Mouse (Mus musculus): ENCODE measurements around the gene Rab8a. TPM values are rescaled to one million over a fixed set of nuclear protein-coding genes. Genes with fewer than 3 reads are reported as not detected.

Gene Rab8a
- total RNA-seq, 2 experiments from 2014 or later = 35.4 to 36.1 TPM

DNA sequence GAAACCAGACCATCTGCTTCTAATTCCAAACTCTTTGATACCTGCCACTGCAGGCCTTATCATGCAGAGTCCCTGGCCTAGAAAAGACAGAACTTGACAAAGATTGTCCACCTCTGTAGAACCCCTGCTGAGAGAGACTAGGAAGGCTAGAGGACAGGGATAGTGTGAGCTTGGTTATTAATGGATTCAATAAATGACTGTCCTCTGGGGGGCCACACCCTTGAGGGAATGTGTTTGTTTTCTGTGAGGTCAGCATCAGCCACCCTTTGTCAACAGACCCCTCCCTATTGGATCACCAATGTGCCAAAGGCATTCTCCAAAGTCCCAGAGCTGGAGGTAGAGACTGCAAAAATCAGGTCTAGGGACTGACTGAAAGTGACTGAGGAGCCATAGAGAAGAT lies 31.1 kb downstream of the Rab8a start:
- Histone ChIP-seq H3K27ac (no peak overlapping the region), H3K4me3 (no peak overlapping the region)
- no peak for DNase-seq (ENCODE audit: low spot score in 2 of 2)
- no peak for TF ChIP-seq CTCF (conservative IDR thresholded peaks at IDR 0.05)

DNA sequence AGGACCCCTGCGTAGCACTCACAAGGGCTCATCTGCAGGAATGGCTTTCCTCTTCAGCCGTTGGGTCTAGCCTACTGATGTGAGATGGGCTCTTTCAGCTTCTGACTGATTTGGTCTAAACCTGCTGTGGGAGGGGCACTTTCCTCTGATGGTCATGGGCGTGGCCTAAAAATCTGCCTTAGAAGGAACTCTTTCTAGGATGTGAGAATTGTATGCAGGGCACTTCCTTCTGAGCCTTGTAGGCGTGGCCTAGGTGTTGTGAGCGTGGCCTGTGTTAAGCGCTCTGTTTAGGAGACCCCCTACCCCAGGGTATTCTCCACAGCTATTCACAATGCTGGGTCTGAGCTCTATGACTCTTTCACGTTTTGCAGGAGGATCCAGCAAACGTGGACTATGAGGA lies 37.0 kb downstream of the Rab8a start:
- DNase-seq (ENCODE audit: low spot score in 2 of 2) = no peak
- H3K27ac ChIP-seq = no peak overlapping the region
- no peak overlapping the region for H3K4me3 ChIP-seq
- no peak for TF ChIP-seq CTCF (conservative IDR thresholded peaks at IDR 0.05)

DNA sequence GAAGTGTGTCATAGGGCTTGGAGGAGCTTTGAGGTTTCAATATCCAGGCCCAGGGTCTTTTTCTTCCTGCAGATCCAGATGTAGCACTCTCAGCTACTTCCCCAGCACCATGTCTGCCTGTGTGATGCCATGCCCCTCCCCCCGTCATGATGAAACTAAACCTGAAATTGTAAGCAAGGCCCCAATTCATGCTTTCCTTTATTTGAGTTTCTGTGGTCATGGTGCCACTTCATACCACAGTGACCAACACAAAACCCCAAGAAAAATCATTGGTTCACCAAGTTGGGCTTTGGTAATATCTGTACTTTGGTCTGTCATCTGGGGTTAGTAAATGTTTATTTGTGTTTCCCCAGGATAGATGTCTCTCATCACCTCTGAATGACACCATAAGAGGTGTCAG lies 47.6 kb downstream of the Rab8a start:
- TF ChIP-seq CTCF (conservative IDR thresholded peaks at IDR 0.05) = no peak
- H3K27ac ChIP-seq = no peak overlapping the region
- DNase-seq (ENCODE audit: low spot score in 2 of 2) = no peak
- H3K4me3 ChIP-seq = no peak overlapping the region

DNA sequence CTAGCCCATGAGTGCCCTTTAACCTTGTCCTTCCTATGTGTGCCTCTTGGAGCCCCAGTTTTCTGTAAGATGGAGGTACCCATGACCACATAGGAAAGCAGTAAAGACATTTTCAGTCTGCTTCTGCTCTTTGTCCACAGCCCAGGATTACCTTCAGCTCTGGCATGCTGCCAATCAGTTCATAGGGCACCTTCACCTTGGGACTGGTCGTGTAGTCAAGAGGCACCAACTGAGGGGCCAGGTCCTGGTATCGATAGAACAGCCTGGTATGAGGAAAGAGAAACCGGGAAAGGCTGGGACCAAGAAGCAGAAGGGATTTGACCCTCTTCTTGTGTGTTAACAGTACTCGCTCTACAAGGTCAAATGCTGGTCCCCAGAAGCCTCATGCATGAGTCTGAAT lies 49.2 kb downstream of the Rab8a start:
- no peak overlapping the region for H3K27ac ChIP-seq
- H3K4me3 ChIP-seq = no peak overlapping the region
- TF ChIP-seq CTCF (conservative IDR thresholded peaks at IDR 0.05) = no peak
- no peak for DNase-seq (ENCODE audit: low spot score in 2 of 2)

DNA sequence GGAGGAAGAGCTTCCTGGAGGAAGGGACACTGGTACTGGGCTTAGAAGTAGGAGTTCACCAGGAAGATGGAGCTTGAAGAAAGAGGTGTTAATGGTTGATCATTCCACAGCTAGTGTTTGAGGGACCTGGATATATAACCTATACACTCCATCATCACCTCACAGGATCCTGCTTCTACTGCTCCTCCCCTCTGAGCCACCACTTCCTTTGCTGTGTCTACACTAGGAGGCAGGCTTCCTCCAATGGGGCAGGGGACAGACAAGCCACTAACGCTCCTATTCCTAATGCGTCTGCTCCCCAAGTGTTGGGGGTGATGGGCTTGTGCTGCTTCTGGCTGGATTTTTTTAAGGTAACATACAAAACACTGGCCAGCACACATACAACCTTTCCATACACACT lies 49.7 kb downstream of the Rab8a start:
- no peak overlapping the region for H3K27ac ChIP-seq
- TF ChIP-seq CTCF (conservative IDR thresholded peaks at IDR 0.05) = no peak
- no peak for DNase-seq (ENCODE audit: low spot score in 2 of 2)
- no peak overlapping the region for H3K4me3 ChIP-seq

DNA sequence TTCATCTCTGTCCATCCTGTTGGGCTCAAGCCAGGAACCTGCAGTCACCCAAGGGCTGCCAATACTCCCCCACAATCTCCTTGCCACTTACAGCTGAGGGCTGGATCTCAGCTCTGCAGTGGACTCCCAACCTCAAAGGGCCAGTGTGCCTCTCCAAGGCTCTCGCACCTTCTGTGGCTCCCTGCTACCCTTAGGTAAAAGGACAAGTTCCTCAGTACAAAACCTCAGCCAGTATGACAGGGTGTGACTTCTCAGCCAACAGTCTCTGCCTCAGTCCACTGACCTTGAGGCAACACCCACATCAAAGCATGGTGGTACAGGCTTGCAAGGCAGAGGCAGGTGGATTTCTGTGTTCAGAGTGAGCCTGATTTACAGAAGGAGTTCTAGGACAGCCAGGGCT lies 50.8 kb downstream of the Rab8a start:
- DNase-seq (ENCODE audit: low spot score in 2 of 2) = no peak
- no peak overlapping the region for H3K27ac ChIP-seq
- H3K4me3 ChIP-seq = no peak overlapping the region
- TF ChIP-seq CTCF (conservative IDR thresholded peaks at IDR 0.05) = no peak

DNA sequence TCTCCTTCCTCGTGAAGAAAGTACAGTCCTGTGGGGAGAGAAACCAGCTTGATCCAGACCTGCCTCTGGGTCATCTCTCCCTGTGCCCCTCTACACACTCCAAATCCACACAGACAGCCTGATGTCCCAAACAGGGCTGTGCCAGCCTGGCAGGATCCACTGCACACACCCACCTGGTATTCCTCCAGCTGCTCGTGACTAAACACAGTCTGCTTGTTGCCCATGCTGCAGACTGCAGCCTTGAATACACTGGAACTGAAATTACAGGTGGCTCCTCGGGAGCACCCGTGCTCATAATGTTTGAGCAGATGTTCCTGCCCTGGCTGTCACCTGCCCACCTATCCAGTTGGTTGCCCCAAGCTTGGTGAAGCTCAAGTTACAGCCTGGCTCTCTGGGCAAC lies 51.8 kb downstream of the Rab8a start, which contains the start of gene Cib3:
TSS of gene Cib3 (minus strand) at position 87 of the 400 bp plus-strand sequence.
- TF ChIP-seq CTCF (conservative IDR thresholded peaks at IDR 0.05) = no peak
- peak in 1 of 2 experiments; percentile 18 for DNase-seq (ENCODE audit: low spot score in 2 of 2)
- H3K4me3 ChIP-seq = no peak within 1 kb of the TSS
- no peak within 1 kb of the TSS for H3K27ac ChIP-seq

DNA sequence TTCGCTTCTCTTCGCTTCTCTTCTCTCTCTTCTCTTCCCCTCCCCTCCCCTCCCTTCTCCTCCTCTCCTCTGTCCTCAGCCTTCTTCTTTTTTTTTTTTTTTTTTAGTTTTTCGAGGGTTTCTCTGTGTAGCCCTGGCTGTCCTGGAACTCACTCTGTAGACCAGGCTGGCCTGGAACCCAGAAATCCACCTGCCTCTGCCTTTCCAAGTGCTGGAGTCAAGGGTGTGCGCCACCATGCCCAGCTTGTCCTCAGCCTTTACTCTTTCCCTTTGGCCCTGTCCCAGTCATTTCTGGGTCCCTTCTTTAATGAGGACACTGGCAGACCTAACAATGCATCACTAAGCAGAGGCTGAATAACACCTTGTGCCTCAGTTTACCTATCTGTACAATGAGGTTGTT lies 52.5 kb downstream of the Rab8a start, which contains the start of gene Gm11034:
TSS of gene Gm11034 (minus strand) at position 101 of the 400 bp plus-strand sequence.
- no peak within 1 kb of the TSS for H3K4me3 ChIP-seq
- no peak for TF ChIP-seq CTCF (conservative IDR thresholded peaks at IDR 0.05)
- DNase-seq (ENCODE audit: low spot score in 2 of 2) = no peak
- H3K27ac ChIP-seq = no peak within 1 kb of the TSS

DNA sequence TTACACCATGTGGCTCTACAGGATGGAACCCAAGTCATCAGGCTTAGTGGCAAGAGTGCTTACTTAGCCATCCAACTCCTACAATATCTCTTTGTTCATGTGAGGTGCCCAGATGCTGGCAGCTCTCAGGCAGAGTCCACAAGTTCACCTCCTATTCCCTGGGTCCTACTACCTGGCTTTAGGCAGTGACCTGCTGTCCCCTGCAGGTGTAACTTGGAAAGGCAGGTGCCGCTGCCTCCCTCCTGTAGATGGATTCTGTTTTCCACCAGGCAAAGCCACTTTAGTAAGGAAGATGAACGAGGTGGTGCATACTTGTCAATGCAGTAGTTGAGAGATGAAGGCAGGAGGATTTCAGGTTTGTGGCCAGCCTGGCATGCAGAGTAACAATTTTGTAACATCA lies 54.1 kb downstream of the Rab8a start:
- TF ChIP-seq CTCF (conservative IDR thresholded peaks at IDR 0.05) = peak; percentile 51
- no peak overlapping the region for H3K27ac ChIP-seq
- DNase-seq (ENCODE audit: low spot score in 2 of 2) = no peak
- no peak overlapping the region for H3K4me3 ChIP-seq

DNA sequence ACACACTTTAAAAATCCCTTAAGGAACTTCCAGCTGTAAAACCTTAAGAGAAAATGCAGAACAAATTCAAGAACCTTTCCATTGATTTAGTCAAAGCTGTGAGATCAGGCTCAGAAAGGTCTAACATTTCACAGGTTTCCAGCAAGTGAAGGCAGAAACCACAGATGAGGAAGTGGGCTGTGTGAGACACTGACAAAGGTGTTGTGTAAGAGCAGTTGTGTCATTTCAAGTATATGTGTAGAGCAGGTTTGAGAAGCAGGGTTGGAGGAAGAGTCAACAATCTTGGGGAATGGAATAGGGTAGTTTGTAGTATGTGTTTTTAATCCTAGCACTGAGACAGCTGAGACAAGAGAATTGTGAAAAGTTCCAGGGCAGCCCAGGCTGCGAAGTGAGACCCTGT lies 54.9 kb downstream of the Rab8a start:
- TF ChIP-seq CTCF (conservative IDR thresholded peaks at IDR 0.05) = no peak
- no peak for DNase-seq (ENCODE audit: low spot score in 2 of 2)
- H3K27ac ChIP-seq = no peak overlapping the region
- H3K4me3 ChIP-seq = no peak overlapping the region

DNA sequence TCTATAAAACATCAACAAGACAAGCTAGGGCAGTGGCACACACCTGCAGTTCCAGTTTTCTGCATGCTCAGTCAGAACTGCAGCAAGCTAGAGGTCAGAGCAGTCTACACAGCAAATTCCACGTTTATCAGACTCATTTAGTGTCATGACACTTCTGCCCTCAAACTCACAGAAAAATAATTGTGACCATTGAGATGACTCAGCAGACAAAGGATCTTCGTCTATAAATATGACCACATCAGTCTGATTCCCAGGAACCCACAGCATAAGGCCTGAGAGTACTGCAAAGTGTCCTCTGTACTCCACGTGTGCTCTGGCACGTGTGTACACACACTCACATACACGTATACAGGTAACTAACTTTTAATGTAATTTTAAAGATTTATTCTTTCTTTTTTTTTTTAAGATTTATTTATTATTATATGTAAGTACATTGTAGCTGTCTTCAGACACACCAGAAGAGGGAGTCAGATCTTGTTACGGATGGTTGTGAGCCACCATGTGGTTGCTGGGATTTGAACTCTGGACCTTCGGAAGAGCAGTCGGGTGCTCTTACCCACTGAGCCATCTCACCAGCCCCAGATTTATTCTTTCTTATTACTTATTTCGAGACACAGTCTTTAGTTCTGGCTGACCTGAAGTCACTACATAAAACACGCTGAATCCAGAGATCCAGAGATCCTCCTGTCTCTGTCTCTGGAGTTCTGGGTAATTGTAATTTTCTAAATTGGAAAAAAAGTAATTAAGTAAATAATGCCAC lies 58.0 kb downstream of the Rab8a start:
- 0 out of 2 replicates have a peak, but pooled peaks have one; percentile 9 for TF ChIP-seq CTCF (conservative IDR thresholded peaks at IDR 0.05)
- Histone ChIP-seq H3K4me3 (peak overlapping the region; percentile 78), H3K27ac (peak overlapping the region; percentile 86)
- no peak for DNase-seq (ENCODE audit: low spot score in 2 of 2)

DNA sequence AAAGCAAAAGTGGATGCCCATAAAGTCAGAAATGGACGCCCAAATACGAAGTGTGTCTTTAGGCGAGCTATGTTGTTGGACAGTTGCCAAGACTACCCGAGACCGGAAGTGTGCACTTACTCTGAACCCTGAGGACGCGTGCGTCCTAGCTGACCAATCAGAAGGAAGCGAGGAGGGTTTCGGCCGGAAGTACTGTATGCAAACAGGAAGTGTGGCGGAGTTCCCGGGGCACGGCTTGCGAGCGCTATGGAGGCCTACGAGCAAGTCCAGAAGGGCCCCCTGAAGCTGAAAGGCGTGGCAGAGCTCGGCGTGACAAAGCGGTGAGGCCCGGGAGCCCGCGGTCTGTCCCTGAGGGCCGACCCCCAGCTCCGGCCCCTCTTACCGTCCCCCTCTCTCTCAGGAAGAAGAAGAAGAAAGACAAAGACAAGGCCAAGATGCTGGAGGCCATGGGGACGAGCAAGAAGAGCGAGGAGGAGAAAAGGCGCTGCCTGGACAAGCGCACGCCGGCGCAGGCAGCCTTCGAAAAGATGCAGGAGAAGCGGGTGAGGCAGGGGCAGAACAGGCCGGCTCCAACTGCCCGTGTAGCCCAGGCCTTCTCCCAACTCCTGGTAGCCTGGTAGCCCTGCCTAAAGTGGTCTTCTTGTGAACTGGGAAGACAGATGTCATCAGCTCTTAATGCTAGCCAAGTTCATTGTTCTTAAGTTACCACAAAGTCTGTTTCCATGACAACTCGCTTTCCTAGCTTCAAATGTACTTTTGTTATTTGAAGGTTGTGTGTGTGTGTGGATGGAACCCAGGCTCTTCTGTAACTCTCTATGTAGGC lies 58.8 kb downstream of the Rab8a start, which contains the start of gene Fam32a:
TSS of gene Fam32a (plus strand) at position 190 of the 823 bp plus-strand sequence.
- no peak for TF ChIP-seq CTCF (conservative IDR thresholded peaks at IDR 0.05)
- Histone ChIP-seq H3K27ac (peak within 1 kb of the TSS; percentile 86), H3K4me3 (peak within 1 kb of the TSS; percentile 78)
- peak; percentile 82 to 91 for DNase-seq (ENCODE audit: low spot score in 2 of 2)

DNA sequence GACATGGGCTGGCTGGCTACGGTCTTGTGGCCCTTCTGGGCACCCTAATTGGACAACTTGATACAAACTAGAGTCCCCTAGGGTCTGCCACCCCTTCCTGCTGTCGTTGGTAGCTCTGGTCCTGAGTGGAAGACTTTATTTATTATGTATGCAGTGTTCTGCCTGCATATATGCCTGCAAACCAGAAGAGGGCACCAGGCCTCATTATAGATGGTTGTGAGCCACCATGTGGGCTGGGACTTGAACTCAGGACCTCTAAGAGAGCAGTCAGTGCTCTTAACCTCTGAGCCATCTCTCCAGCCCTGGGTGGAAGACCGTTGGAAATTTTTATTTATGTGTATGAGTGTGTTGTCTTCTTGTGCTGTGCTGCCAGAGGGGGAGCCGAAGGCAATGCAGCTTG lies 59.8 kb downstream of the Rab8a start:
- DNase-seq (ENCODE audit: low spot score in 2 of 2) = no peak
- Histone ChIP-seq H3K4me3 (peak overlapping the region; percentile 78; the same call in 1 of the 2 replicates), H3K27ac (no peak overlapping the region)
- peak; percentile 60 for TF ChIP-seq CTCF (conservative IDR thresholded peaks at IDR 0.05)
